Mouse (Mus musculus) right cerebral cortex, postnatal 36 days (tissue): Measurements from ENCODE around the gene Pald1.

Experiments used
- DNase-seq, 2 experiments: peaks; one replicate each; pipeline ENCODE4 v3.0.0; 2022; ENCODE audit warnings: low spot score in 2 of 2, mixed read lengths in 1 of 2

The Pald1 gene

DNA sequence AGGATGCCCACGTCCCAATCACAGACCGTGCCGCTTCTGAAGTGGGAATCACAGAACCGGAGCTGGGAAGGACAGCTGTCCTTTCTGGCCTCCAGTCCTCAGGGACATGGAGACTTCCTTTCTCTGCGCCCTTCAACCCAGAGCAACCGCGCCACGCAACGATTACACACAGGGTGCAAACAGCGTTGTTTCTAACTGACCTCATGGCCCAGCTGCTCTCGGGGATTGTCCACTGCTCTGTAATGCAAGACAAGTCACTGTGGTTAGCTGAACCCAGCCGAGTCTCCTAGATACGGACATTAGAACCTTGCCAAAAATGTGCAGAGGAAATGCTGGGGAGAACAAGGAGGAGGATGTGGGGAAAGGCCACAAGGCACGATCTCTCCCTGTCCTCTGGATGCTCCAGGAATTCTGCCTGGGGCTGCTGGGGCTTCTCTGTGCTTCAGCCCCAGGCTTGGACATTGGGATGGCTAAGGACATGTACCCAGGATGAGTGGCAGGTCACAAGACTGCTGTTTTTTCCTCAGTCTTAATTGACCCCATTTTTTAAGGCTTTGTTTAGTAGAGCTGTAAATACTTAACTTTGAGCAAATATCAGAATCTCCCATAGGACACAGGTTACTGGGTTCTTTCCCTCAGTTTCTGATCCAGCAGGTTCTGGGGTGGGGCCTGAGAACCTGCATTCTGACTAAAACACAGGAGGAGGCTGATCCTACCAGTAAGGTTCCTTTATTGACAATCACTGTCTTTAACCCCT, 105.2 kb downstream of the Pald1 start:
- no peak for DNase-seq

- no peak for DNase-seq
Measured at GRCm38 (mm10) chr10:61277051-61277450, 106.3 kb downstream of the Pald1 start.

- no peak for DNase-seq
Measured at GRCm38 (mm10) chr10:61275669-61276110, 107.6 kb downstream of the Pald1 start.

- DNase-seq: no peak
Measured at GRCm38 (mm10) chr10:61274532-61274931, 108.8 kb downstream of the Pald1 start.

- no peak for DNase-seq
Measured at GRCm38 (mm10) chr10:61273844-61274215, 109.5 kb downstream of the Pald1 start.

DNA sequence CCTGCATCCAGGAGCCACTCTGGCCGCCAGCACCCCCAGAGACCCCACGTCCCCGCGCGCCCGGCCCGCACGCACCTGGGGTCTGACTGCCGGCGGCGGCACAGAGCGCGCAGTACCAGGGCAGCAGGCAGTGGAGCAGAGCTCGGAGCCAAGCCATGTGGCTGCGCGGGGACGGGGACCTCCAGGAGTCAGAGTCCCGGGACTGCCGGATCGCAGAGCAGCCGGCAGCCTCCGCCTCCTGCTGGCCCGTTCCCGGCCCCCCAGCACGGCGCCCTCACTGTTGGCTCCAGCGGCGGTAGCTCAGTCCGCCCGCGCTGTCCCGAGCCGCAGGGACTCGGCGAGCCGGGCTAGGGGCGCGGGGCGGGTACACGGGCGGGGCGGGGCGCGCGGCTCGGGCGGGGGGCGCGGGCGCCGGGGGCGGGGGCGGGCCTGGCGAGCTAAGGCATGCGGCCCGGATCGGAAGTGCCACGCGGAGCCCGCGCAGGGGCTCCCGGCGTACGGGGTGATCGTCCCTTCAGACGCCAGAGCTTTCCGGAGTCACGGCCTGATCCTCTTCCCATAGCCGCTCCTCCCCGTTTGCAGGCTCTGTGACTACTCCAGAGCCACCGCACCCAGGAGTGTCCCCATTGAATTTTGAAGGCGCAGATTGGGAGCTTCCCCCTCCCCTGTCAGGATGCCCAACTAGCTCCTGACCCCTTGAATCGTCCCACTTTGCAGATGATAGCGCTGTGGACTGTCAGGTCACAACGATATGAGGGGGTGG, 110.1 kb downstream of the Pald1 start, which contains the start of gene Adamts14:
Gene Adamts14, minus strand, starts transcription at position 358 of the 763 bp plus-strand sequence.
- DNase-seq: no peak

- no peak for DNase-seq
Measured at GRCm38 (mm10) chr10:61272631-61273030, 110.7 kb downstream of the Pald1 start.

- DNase-seq: no peak
Measured at GRCm38 (mm10) chr10:61272089-61272626, 111.2 kb downstream of the Pald1 start.
